ENCODE assay signal across 40 mouse cellular contexts in genomic region chr6:128701691-128702090, GRCm38 (mm10). TPM values are rescaled to one million over a fixed set of nuclear protein-coding genes. Genes with fewer than 3 reads are reported as not detected.
"Had no signal": no experiment of that assay in that cellular context is flagged by ENCODE, and none has a peak within 500 bp of the region (broad histone marks: within the 10 kb centered on the region; RNA-seq: fewer than 3 reads in every experiment).

No protein-coding gene starts in this region.

- ATAC-seq: hindbrain, embryonic 16.5 days; inflammation-experienced regulatory T-cells, adult 6 months; intestine, embryonic 15.5 days; intestine, postnatal 0 days; liver, embryonic 12.5 days had no signal

- DNase-seq: gastrocnemius, adult 2 months; gastrocnemius, postnatal 10 days; gastrocnemius, postnatal 25 days; heart, adult 2 months; heart, postnatal 10 days; heart, postnatal 4 days; kidney, adult 18-20 months; kidney, adult 9 months; kidney, postnatal 14 days; kidney, postnatal 36 days; layer of hippocampus, adult 9-11 months; layer of hippocampus, postnatal 36 days; left cerebral cortex, postnatal 4 days had no signal

- H3K27me3 ChIP-seq: heart, embryonic 12.5 days; hindbrain, embryonic 12.5 days; intestine, embryonic 15.5 days; kidney, embryonic 15.5 days; limb, embryonic 13.5 days; limb, embryonic 15.5 days; liver, embryonic 12.5 days had no signal

- H3K4me2 ChIP-seq: heart, embryonic 12.5 days; hindbrain, embryonic 12.5 days; hindbrain, embryonic 14.5 days; intestine, embryonic 15.5 days; kidney, embryonic 15.5 days; limb, embryonic 13.5 days; limb, embryonic 15.5 days; liver, embryonic 12.5 days had no signal

- H3K4me1 ChIP-seq: heart, embryonic 12.5 days; hindbrain, embryonic 10.5 days; hindbrain, embryonic 12.5 days; intestine, embryonic 15.5 days; kidney, embryonic 15.5 days; limb, embryonic 13.5 days; limb, embryonic 15.5 days; liver, embryonic 12.5 days had no signal

- H3K4me3 ChIP-seq: gastrocnemius, adult 2 months; heart, adult 2 months; heart, embryonic 12.5 days; hindbrain, embryonic 10.5 days; hindbrain, embryonic 12.5 days; intestine, embryonic 15.5 days; kidney, embryonic 15.5 days; limb, embryonic 13.5 days; limb, embryonic 15.5 days; liver, embryonic 12.5 days had no signal

- H3K9me3 ChIP-seq: heart, embryonic 12.5 days; hindbrain, embryonic 10.5 days; hindbrain, embryonic 12.5 days; intestine, embryonic 15.5 days; kidney, embryonic 15.5 days; limb, embryonic 13.5 days; limb, embryonic 15.5 days; liver, embryonic 12.5 days had no signal

- H3K36me3 ChIP-seq: heart, embryonic 12.5 days; hindbrain, embryonic 10.5 days; hindbrain, embryonic 12.5 days; intestine, embryonic 15.5 days; kidney, embryonic 15.5 days; limb, embryonic 13.5 days; limb, embryonic 15.5 days; liver, embryonic 12.5 days had no signal

- H3K9ac ChIP-seq: heart, embryonic 12.5 days; hindbrain, embryonic 12.5 days; hindbrain, embryonic 14.5 days; intestine, embryonic 15.5 days; kidney, embryonic 15.5 days; limb, embryonic 13.5 days; limb, embryonic 15.5 days; liver, embryonic 12.5 days; liver, embryonic 14.5 days had no signal

- H3K27ac ChIP-seq: gastrocnemius, adult 2 months; heart, adult 2 months; hindbrain, embryonic 10.5 days; hindbrain, embryonic 12.5 days; hindbrain, embryonic 14.5 days; intestine, embryonic 15.5 days; kidney, embryonic 15.5 days; kidney, postnatal 0 days; limb, embryonic 13.5 days; limb, embryonic 15.5 days; liver, embryonic 12.5 days; liver, embryonic 14.5 days had no signal

RNA-seq across cellular contexts. Expression of gene Klrb1, which starts 21.2 kb away (rescaled TPM):
- total RNA-seq: gastrocnemius, adult 2 months; gastrocnemius, postnatal 10 days; gastrocnemius, postnatal 25 days; gastrocnemius, postnatal 4 days; granulocyte monocyte progenitor cell, adult 5-6 weeks; heart, adult 2 months; heart, postnatal 10 days; heart, postnatal 25 days; heart, postnatal 4 days; layer of hippocampus, adult 18-20 months; left cerebral cortex, adult 18-20 months; left cerebral cortex, adult 8-10 months; left cerebral cortex, postnatal 25 days; liver, adult 2 months had no signal
- polyA plus RNA-seq: heart, adult 2 months; heart, embryonic 12.5 days; heart, embryonic 14.5 days; heart, embryonic 16.5 days; hindbrain, embryonic 10.5 days; hindbrain, embryonic 12.5 days; inflammation-experienced regulatory T-cells, adult 6 months; intestine, embryonic 15.5 days; kidney, embryonic 15.5 days; kidney, postnatal 0 days; limb, embryonic 11.5 days; limb, embryonic 13.5 days; limb, embryonic 15.5 days; liver, adult 2 months; liver, embryonic 12.5 days; liver, embryonic 14.5 days had no signal

RNA-seq across cellular contexts. Expression of gene Clec2h, which starts 39.5 kb away (rescaled TPM):
- total RNA-seq: gastrocnemius, adult 2 months; gastrocnemius, postnatal 10 days; gastrocnemius, postnatal 25 days; gastrocnemius, postnatal 4 days; granulocyte monocyte progenitor cell, adult 5-6 weeks; heart, postnatal 10 days; heart, postnatal 4 days; layer of hippocampus, adult 18-20 months; layer of hippocampus, adult 8-10 months; layer of hippocampus, postnatal 14 days; layer of hippocampus, postnatal 36 days; left cerebral cortex, adult 18-20 months; left cerebral cortex, adult 8-10 months; left cerebral cortex, postnatal 4 days had no signal
- polyA plus RNA-seq: heart, adult 2 months; heart, embryonic 14.5 days; hindbrain, embryonic 10.5 days; hindbrain, embryonic 12.5 days; hindbrain, embryonic 14.5 days; hindbrain, embryonic 16.5 days; inflammation-experienced regulatory T-cells, adult 6 months; kidney, embryonic 15.5 days; limb, embryonic 11.5 days; limb, embryonic 13.5 days; limb, embryonic 15.5 days; liver, embryonic 12.5 days had no signal
